Mouse (Mus musculus) spleen, postnatal 10 days (tissue): ENCODE measurements around the gene Tbc1d2.
"Not testable (repeated sequence)": the region's sequence is repeated elsewhere in the genome, so short reads cannot be mapped to it uniquely, and the experiment has no call there.

Experiments used
- DNase-seq, 2 experiments: peaks; one replicate each; pipeline ENCODE4 v3.0.0; 2021 to 2022; ENCODE audit warnings: low spot score in 2 of 2

Gene Tbc1d2

GRCm38 (mm10) chr4:46601844-46602423 lies 48.1 kb downstream of the Tbc1d2 start, which contains the start of gene Coro2a:
Gene Coro2a, minus strand, starts transcription at chr4:46602202.
- DNase-seq, result peak; percentile 82 to 90

- peak in 1 of 2 experiments; percentile 42 for DNase-seq
These were observed 48.7 kb downstream of the Tbc1d2 start for GRCm38 (mm10) chr4:46601258-46601843.

GRCm38 (mm10) chr4:46600473-46601257 lies 49.3 kb downstream of the Tbc1d2 start:
- no peak for DNase-seq

- DNase-seq, result not testable (repeated sequence)
These were observed 50.4 kb downstream of the Tbc1d2 start for GRCm38 (mm10) chr4:46599609-46600008.

GRCm38 (mm10) chr4:46598981-46599380 lies 51.0 kb downstream of the Tbc1d2 start:
- DNase-seq, result peak in 1 of 2 experiments; percentile 25

- peak in 1 of 2 experiments; percentile 22 for DNase-seq
These were observed 51.9 kb downstream of the Tbc1d2 start for GRCm38 (mm10) chr4:46598111-46598510.

GRCm38 (mm10) chr4:46597286-46597961 lies 52.6 kb downstream of the Tbc1d2 start:
- peak in 1 of 2 experiments; percentile 54 for DNase-seq

- peak in 1 of 2 experiments; percentile 7 for DNase-seq
These were observed 53.6 kb downstream of the Tbc1d2 start for GRCm38 (mm10) chr4:46596398-46596797.

GRCm38 (mm10) chr4:46594131-46594530 lies 55.9 kb downstream of the Tbc1d2 start:
- peak in 1 of 2 experiments; percentile 10 for DNase-seq

GRCm38 (mm10) chr4:46593472-46593871 lies 56.5 kb downstream of the Tbc1d2 start:
- DNase-seq, result peak in 1 of 2 experiments; percentile 10

GRCm38 (mm10) chr4:46591833-46592520 lies 58.0 kb downstream of the Tbc1d2 start:
- peak in 1 of 2 experiments; percentile 15 for DNase-seq

GRCm38 (mm10) chr4:46590810-46591209 lies 59.2 kb downstream of the Tbc1d2 start:
- no peak for DNase-seq

- DNase-seq, result peak in 1 of 2 experiments; percentile 9
These were observed 59.9 kb downstream of the Tbc1d2 start for GRCm38 (mm10) chr4:46589946-46590684.

GRCm38 (mm10) chr4:46589151-46589550 lies 60.9 kb downstream of the Tbc1d2 start:
- DNase-seq, result peak in 1 of 2 experiments; percentile 8

- peak in 1 of 2 experiments; percentile 7 for DNase-seq
These were observed 63.5 kb downstream of the Tbc1d2 start for GRCm38 (mm10) chr4:46586473-46586872.

- peak in 1 of 2 experiments; percentile 11 for DNase-seq
These were observed 64.2 kb downstream of the Tbc1d2 start for GRCm38 (mm10) chr4:46585811-46586190.

GRCm38 (mm10) chr4:46585041-46585810 lies 64.8 kb downstream of the Tbc1d2 start:
- DNase-seq, result peak in 1 of 2 experiments; percentile 9

GRCm38 (mm10) chr4:46584536-46584935 lies 65.5 kb downstream of the Tbc1d2 start:
- DNase-seq, result not testable (repeated sequence)

- not testable (repeated sequence) for DNase-seq
These were observed 65.9 kb downstream of the Tbc1d2 start for GRCm38 (mm10) chr4:46584084-46584483.

- DNase-seq, result not testable (repeated sequence)
These were observed 68.0 kb downstream of the Tbc1d2 start for GRCm38 (mm10) chr4:46582024-46582423.
